Mouse (Mus musculus): ENCODE data around the gene Rgs8.

- TF ChIP-seq CTCF (IDR thresholded peaks at IDR 0.05; ENCODE audit: low read depth) (no peak), EP300 (IDR thresholded peaks at IDR 0.05; ENCODE audit: low read depth) (no peak)
Observed at GRCm38 (mm10) chr1:153623036-153623435, 29.8 kb upstream of the Rgs8 start.

Data from liver, embryonic 14.5 days (tissue).